Mouse (Mus musculus): ENCODE measurements at regions not wholly inside any gene's neighbourhood (a gene's known extent, or its start where the extent isn't known, plus 50 kb on each side); places are given as distances from the start of the nearest gene placed in this dataset.

- TF ChIP-seq POLR2A (IDR thresholded peaks at IDR 0.05; ENCODE audit: control insufficient read depth, extremely low read depth, insufficient read depth, low read length, poor library complexity): no peak
- TF ChIP-seq CTCF (IDR thresholded peaks at IDR 0.05; ENCODE audit: borderline replicate concordance, control insufficient read depth, extremely low read depth, insufficient read depth, low read length, poor library complexity): no peak
Measured at GRCm38 (mm10) chr4:150794257-150794794, 59.4 kb upstream of the Errfi1 start.
